Mouse (Mus musculus): ENCODE data around the gene Nrsn2. TPM values are rescaled to one million over a fixed set of nuclear protein-coding genes. Genes with fewer than 3 reads are reported as not detected.

Nrsn2 gene
- polyA plus RNA-seq, 1 experiment = not detected

DNA sequence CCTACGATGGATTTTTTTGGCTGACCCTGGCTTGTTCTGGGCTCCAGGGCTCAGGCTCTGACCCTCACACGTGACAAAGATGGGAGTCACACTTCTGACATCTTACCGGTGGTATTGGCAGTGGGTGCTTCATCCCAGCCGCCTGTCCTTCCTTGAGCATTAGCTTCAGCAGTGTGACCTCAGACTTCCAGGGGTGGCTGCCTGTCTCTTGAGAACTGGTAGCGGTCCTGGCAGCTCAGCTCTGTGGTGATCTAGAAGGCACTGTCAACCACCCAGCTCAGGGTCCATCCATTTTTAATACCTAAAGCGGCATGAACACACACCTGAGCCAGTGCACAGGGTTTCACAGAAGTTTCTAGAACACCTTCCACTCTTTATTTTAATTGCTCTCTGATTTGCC, 33.3 kb upstream of the Nrsn2 start:
- TF ChIP-seq GATA1 (IDR thresholded peaks at IDR 0.05; ENCODE audit: borderline replicate concordance, low read length) = no peak
- no peak for TF ChIP-seq FLI1 (IDR thresholded peaks at IDR 0.05; ENCODE audit: low read length)
- H3K36me3 ChIP-seq (replicated peaks; ENCODE audit: low read length) = peaks cover 5% of the 10 kb centered on the region
- peaks cover 31% of the 10 kb centered on the region for H3K9me3 ChIP-seq
- no peak overlapping the region for H3K4me3 ChIP-seq (replicated peaks)
- peaks cover 18% of the 10 kb centered on the region for H3K27me3 ChIP-seq (replicated peaks)
- peaks cover 45% of the 10 kb centered on the region for H3K4me1 ChIP-seq

DNA sequence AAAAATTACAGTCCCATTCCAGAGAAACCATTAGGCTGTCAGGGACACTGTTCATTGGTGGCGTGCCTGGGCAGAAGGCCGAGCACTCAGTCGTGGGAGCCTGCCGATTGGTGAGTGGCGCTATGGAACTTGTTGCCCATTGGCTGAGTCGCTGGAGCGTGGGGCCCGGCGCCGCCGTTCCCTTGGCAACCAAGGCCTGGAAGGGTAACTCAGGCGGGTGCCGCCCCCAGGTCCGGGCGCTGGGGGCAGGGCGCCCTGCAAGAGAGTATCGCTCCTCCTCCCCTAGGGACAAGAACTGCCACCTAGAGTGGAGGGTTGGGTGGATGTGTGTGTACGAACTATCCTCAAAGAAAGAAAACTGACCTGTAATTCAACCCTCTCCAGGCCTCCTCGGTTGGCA, 29.7 kb upstream of the Nrsn2 start:
- peaks cover 4% of the 10 kb centered on the region for H3K27me3 ChIP-seq (replicated peaks)
- peaks cover 26% of the 10 kb centered on the region for H3K4me1 ChIP-seq
- no peaks in the 10 kb centered on the region for H3K36me3 ChIP-seq (replicated peaks; ENCODE audit: low read length)
- TF ChIP-seq GATA1 (IDR thresholded peaks at IDR 0.05; ENCODE audit: borderline replicate concordance, low read length) = no peak
- no peak for TF ChIP-seq FLI1 (IDR thresholded peaks at IDR 0.05; ENCODE audit: low read length)
- H3K9me3 ChIP-seq = peaks cover 1% of the 10 kb centered on the region; the same call in 1 of the 2 replicates
- peak overlapping the region; percentile 87 for H3K4me3 ChIP-seq (replicated peaks)

DNA sequence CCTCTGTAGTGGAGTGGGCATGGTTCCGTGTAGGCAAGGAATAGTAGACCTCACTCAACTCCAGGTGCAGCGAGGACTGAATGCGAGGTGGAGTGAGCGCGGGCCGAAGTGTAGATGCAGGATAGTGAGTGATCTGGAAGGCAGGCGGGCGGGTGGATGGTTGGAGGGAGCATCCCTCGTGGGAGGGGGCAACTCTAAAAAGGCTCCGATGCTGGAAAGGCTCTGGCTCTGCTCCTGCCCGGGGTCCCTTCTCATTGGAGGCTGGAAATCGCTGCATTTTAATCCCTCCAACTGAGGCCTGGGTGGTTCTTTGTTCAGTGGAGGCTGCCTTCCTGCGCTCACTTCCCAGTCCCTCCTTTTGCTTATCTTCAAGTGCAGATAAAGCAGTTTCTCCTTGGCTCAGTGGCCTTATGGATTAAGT, 22.7 kb upstream of the Nrsn2 start:
- Histone ChIP-seq H3K4me1 (peaks cover 53% of the 10 kb centered on the region), H3K4me3 (replicated peaks) (peak overlapping the region; percentile 93)
- TF ChIP-seq GATA1 (IDR thresholded peaks at IDR 0.05; ENCODE audit: borderline replicate concordance, low read length) = no peak
- no peak for TF ChIP-seq FLI1 (IDR thresholded peaks at IDR 0.05; ENCODE audit: low read length)

DNA sequence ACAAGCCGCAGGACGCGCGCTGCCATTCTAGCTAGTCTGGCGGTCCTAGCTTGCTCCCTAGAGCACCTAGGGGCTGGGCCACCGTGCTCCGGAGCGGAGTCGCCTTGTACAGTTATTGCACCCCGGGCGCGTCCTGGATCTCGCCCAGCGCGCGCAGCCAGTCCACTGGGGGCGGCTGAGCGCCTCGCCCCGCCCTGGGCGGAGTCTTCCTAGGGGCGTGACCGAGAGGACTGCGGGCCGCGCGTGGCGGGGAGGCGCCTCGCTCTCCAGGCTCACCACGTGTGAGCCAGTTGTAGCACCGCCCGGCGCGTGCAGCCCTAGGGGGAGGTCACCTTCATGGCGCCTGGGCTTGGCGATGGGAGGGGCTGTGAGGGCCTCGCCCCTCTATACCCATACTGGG, 22.3 kb upstream of the Nrsn2 start:
- Histone ChIP-seq H3K9me3 (no peaks in the 10 kb centered on the region), H3K27me3 (replicated peaks) (peaks cover 57% of the 10 kb centered on the region), H3K4me1 (peaks cover 57% of the 10 kb centered on the region), H3K4me3 (replicated peaks) (peak overlapping the region; percentile 93), H3K36me3 (replicated peaks; ENCODE audit: low read length) (no peaks in the 10 kb centered on the region)
- TF ChIP-seq GATA1 (IDR thresholded peaks at IDR 0.05; ENCODE audit: borderline replicate concordance, low read length) (no peak), FLI1 (IDR thresholded peaks at IDR 0.05; ENCODE audit: low read length) (no peak)

More for the DNA sequence above, 22.7 kb upstream of the Nrsn2 start:
- H3K27me3 ChIP-seq (replicated peaks) = peaks cover 57% of the 10 kb centered on the region
- no peaks in the 10 kb centered on the region for H3K9me3 ChIP-seq
- no peaks in the 10 kb centered on the region for H3K36me3 ChIP-seq (replicated peaks; ENCODE audit: low read length)

DNA sequence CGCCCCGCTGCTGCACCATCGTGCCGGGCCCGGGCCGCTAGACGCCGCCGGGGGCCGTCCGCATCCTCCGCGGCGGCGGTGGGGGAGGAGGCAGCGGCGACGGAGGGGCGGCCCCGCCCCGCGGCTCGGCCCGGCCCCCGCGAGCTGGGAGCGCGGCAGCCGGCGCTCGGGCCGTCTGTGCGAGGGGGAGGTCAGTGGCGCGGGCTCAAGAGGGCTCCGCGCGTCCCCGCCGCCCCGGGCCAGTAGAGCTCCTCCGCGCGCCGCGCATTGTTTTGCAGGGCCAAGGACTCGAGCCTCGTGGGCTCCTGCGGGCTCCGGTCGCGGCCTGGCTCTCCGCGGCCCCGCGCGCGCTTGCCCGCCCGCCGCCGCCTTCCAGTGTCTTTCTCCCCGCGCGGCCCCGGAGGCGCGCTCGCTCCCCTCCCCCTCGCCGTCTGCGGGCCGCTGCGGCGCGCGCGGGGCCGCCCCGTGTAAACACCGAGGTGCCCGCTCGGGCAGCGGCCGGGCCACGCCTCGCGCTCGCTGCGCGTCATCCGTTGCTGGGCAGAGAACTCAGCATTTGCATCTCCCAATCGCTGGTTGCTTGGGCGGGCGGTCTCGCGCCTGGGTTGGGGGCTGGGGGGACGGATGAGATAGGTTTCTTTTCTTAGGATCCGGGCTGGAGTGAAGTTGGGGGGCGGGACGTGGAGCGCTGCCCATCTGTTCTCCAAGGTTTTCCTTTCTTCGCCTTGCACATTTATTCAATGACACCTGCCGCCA, 21.4 kb upstream of the Nrsn2 start, which contains the start of gene Sox12:
TSS of gene Sox12 (minus strand) at position 384 of the 756 bp plus-strand sequence.
- Histone ChIP-seq H3K4me1 (peaks cover 66% of the 10 kb centered on the region), H3K9me3 (no peaks in the 10 kb centered on the region), H3K27me3 (replicated peaks) (peaks cover 59% of the 10 kb centered on the region), H3K36me3 (replicated peaks; ENCODE audit: low read length) (no peaks in the 10 kb centered on the region), H3K4me3 (replicated peaks) (peak within 1 kb of the TSS; percentile 93)
- TF ChIP-seq GATA1 (IDR thresholded peaks at IDR 0.05; ENCODE audit: borderline replicate concordance, low read length) (no peak), FLI1 (IDR thresholded peaks at IDR 0.05; ENCODE audit: low read length) (no peak)

DNA sequence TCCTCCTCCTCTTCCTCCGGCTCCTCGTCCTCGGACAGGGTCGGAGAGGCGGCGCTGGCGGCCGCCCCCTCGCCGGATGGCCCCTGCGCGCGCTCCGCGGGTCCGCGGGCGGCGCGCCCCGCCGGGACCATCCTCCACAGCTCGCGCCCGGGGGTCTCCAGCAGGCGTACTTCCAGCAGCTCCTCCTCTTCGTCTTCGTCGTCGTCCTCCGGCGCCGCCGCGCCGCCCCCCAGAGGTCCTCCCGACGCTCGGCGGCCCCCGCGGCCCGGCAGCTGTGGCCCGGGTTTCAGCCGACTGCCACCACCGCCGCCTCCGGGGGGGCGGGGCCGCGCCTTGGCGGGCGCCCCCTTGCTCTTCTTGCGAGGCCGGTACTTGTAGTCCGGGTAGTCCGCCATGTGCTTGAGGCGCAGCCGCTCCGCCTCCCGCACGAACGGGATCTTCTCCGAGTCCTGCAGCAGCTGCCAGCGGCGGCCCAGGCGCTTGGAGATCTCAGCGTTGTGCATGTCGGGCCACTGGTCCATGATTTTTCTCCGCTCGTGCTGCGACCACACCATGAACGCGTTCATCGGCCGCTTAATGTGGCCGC, 20.7 kb upstream of the Nrsn2 start:
- Histone ChIP-seq H3K4me3 (replicated peaks) (peak overlapping the region; percentile 93), H3K36me3 (replicated peaks; ENCODE audit: low read length) (no peaks in the 10 kb centered on the region), H3K27me3 (replicated peaks) (peaks cover 59% of the 10 kb centered on the region), H3K9me3 (no peaks in the 10 kb centered on the region), H3K4me1 (peaks cover 73% of the 10 kb centered on the region)
- TF ChIP-seq GATA1 (IDR thresholded peaks at IDR 0.05; ENCODE audit: borderline replicate concordance, low read length) (no peak), FLI1 (IDR thresholded peaks at IDR 0.05; ENCODE audit: low read length) (no peak)

DNA sequence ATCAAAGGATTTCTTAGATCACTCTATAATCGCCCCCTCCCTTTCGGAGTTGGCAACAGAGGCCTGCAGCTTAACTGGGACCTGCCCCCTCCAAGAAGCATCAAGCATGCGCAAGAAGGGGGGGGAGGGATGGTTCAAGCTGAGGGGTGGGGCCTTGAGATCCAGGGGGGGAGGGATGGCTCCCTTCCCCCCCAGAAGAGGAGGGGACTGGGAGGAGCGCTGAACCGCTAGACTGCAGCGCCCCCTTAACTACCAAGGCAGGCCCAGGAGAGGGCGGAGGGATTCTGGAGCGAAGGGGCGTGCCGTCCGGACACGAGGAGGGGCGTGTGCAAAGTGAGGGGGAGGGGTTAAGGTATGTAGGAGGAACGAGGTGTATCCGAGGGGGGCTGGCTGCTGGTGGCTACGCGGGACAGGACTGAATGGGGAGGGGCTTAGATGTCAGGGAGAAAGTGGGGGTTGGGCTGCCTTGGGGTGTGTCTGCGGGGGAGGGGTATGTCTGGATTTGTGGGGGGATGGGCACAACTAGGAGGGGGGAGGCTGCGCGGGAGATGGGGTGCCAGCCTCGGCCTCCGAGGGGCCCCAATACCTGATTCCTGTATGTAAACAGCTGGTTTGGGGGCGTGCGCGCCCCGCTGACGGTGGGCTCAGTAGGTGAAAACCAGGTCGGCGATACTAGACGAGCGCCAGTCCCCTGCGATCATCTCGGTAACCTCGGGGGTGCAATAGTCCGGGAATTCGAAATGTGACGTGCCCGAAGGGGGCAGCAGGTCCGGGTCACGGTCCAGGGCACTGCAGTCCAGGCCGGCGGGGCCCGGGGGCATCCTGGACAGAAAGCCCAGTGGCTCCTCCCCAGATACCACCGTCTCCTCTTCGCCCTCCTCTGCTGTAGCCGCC, 19.9 kb upstream of the Nrsn2 start:
- H3K4me3 ChIP-seq (replicated peaks) = peak overlapping the region; percentile 93
- no peak for TF ChIP-seq FLI1 (IDR thresholded peaks at IDR 0.05; ENCODE audit: low read length)
- no peak for TF ChIP-seq GATA1 (IDR thresholded peaks at IDR 0.05; ENCODE audit: borderline replicate concordance, low read length)
- H3K36me3 ChIP-seq (replicated peaks; ENCODE audit: low read length) = no peaks in the 10 kb centered on the region
- H3K4me1 ChIP-seq = peaks cover 77% of the 10 kb centered on the region
- no peaks in the 10 kb centered on the region for H3K9me3 ChIP-seq
- peaks cover 59% of the 10 kb centered on the region for H3K27me3 ChIP-seq (replicated peaks)

DNA sequence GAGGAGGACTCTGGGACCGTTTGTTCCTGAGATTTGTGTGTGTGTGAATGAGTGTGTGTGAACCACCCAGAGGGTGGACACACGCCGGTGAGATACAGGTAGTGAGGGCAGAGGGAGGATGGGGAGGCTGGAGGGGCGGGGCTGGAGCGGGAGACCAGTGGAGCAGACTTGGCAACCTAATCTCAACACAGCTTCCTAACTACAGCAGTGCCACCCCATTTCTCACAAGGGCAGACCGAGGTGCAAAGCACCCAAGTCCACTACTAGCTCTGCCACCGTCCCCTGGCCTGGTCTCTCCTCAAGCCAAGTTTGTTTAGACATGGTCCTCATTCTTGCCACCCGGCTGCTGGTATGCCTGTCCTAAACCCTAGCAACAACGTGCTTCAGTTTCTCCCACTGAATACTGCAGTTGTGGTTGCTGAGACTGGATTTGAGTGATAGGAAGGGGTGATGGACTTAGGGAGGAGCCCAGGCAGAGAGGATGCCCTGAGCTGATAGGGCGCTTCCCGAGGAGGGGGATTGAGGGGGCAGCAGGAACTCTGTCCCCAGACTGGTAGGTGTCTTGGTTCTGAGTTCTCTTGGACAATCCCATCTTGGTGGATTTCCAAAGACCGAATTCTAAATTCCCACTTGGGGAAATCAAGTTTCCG, 19.0 kb upstream of the Nrsn2 start:
- Histone ChIP-seq H3K4me1 (peaks cover 85% of the 10 kb centered on the region), H3K27me3 (replicated peaks) (peaks cover 59% of the 10 kb centered on the region), H3K4me3 (replicated peaks) (peak overlapping the region; percentile 33), H3K9me3 (no peaks in the 10 kb centered on the region), H3K36me3 (replicated peaks; ENCODE audit: low read length) (no peaks in the 10 kb centered on the region)
- TF ChIP-seq GATA1 (IDR thresholded peaks at IDR 0.05; ENCODE audit: borderline replicate concordance, low read length) = no peak
- TF ChIP-seq FLI1 (IDR thresholded peaks at IDR 0.05; ENCODE audit: low read length) = no peak

All from megakaryocyte, embryonic 14.5 days (primary cell).